Mouse (Mus musculus) cerebellum, adult 2 months (tissue): ENCODE data around the gene Ctr9.

Experiments used
- CTCF ChIP-seq: fragments of 200-500 bp; IDR thresholded peaks from 2 replicates; pipeline ENCODE4 v1.5.1; 2011; ENCODE audit warnings: low read depth, mild to moderate bottlenecking, control low read depth, low read length, moderate library complexity, borderline replicate concordance; ENCODE audit not compliant: insufficient read depth
- POLR2A ChIP-seq: fragments of 200-500 bp; IDR thresholded peaks from 2 replicates; pipeline ENCODE4 v1.6.1; 2011; ENCODE audit warnings: low read length, control low read depth, borderline replicate concordance; ENCODE audit not compliant: insufficient read depth

DNA sequence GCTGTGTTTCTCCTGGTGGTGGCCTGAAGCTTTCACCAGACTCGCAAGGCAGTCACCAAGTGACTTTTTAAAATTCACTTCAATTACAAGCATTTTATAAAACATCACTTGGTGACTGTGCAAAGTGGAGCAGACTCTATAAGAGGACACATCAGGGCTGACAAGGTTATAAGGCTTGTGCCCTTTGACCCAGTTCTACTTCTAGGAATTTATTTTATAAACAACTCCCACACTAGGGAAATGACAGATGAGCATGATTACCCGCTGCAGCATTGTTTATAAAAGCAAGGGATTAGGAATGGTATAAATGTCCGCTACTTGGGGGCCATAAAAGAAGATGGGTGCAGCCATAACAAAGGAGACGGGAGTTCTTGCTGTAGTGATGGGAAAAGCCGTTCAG lies 45.1 kb upstream of the Ctr9 start:
- TF ChIP-seq CTCF = no peak
- TF ChIP-seq POLR2A = no peak
